Mouse (Mus musculus) layer of hippocampus, adult 11-12 months (tissue): ENCODE data around the gene Wbp2.

Experiments
- DNase-seq: peaks from one replicate; pipeline ENCODE4 v3.0.0; 2022; ENCODE audit warnings: low spot score

Wbp2 gene

DNA sequence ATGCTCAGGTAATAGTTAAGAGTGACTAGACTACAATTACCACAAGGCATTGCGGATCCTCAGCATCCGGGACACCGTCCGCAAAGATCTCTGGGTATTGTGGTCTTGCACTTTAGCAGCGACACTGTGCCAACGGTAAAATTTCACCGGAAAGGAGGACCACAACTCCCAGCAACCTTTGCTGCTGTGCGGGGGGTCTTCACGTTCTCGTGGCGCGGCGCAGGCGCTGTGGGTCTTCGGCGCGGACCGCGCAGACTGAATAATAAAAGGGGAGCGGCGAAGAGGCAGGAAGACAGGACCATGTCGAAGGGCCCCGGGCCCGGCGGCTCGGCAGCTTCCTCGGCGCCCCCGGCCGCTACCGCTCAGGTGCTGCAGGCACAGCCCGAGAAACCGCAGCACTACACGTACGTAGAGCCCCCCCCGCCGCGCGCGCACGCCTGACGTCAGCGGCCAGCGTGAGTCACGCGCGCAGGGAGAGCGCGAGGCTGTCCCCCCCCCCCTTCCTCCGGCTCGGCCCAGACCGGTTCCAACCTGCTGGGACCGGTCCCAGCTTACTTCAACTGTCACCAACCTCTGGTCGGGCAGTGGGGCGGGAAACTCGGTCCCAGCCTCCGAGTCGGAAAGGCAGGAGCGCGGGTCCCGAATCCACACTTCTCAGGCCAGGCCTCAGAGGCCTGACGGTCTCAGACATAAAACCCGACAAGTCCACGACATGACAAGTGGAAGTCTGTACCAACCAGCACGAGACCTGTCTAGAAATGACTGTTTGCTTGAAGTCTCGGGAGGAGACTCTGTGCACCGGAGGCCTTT lies 56.5 kb downstream of the Wbp2 start, which contains the start of gene Unk:
Gene Unk (plus strand): TSS at position 235 of the 810 bp plus-strand sequence.
- DNase-seq, result peak; percentile 98

DNA sequence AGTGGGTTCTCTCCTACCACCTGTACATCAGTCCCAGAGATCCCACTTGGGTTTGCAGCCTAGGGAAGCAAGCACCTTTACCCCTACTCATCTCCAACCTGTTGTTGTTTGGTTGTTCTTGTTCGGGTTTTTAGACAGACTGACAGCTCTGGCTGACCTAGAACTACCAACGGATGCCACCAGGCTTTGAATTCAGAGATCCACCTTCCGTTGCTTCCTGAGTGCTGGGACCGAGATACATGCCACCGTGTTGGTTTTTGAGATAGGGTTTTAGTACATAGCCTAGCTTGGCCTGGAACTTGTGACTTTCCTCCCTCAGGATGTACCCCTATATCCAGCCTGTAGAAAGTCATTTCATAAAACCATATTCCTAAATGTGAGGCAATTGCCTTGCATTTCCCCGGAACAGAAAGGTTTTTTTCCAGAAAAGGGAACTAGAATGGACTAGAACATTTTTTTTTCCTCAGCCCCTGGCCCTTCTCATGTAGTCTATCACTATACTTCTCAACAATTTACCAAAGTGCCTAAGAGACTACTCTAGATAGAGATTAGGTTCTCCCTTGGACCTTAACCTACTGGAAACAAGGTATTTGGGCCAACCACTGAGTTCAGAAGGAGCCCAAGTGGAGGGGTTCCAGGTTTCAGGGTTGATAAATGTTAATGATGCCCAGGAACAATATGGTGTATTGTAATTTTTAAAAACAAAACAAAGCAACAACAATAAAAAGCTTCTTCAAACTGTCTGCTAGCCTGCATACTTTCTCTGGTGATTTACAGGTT lies 57.5 kb downstream of the Wbp2 start:
- DNase-seq, result no peak
